Mouse (Mus musculus): ENCODE results near the gene Lypd3.

The Lypd3 gene

GRCm38 (mm10) chr7:24636264-24636663 is at the start of gene Lypd3:
Gene Lypd3 (plus strand): TSS chr7:24636550.
- DNase-seq (ENCODE audit: low read depth, low spot score) = no peak

- DNase-seq (ENCODE audit: low read depth, low spot score) = no peak
These were observed 49.5 kb upstream of the Lypd3 start for GRCm38 (mm10) chr7:24586828-24587227.

- no peak for DNase-seq (ENCODE audit: low read depth, low spot score)
These were observed 48.8 kb upstream of the Lypd3 start, which contains the start of the genes Ethe1 and Zfp575 for GRCm38 (mm10) chr7:24587330-24588105. Gene Ethe1 (plus strand): TSS chr7:24587543. Gene Zfp575 (minus strand): TSS chr7:24587641.

GRCm38 (mm10) chr7:24588336-24588735 is 48.0 kb upstream of the Lypd3 start:
- DNase-seq (ENCODE audit: low read depth, low spot score) = no peak

- no peak for DNase-seq (ENCODE audit: low read depth, low spot score)
These were observed 44.6 kb upstream of the Lypd3 start for GRCm38 (mm10) chr7:24591735-24592134.

GRCm38 (mm10) chr7:24592163-24592562 is 44.2 kb upstream of the Lypd3 start:
- no peak for DNase-seq (ENCODE audit: low read depth, low spot score)

- no peak for DNase-seq (ENCODE audit: low read depth, low spot score)
These were observed 43.6 kb upstream of the Lypd3 start for GRCm38 (mm10) chr7:24592781-24593180.

GRCm38 (mm10) chr7:24593621-24594308 is 42.6 kb upstream of the Lypd3 start:
- no peak for DNase-seq (ENCODE audit: low read depth, low spot score)

GRCm38 (mm10) chr7:24594309-24594803 is 42.0 kb upstream of the Lypd3 start:
- DNase-seq (ENCODE audit: low read depth, low spot score) = no peak

GRCm38 (mm10) chr7:24595464-24595863 is 40.9 kb upstream of the Lypd3 start:
- no peak for DNase-seq (ENCODE audit: low read depth, low spot score)

- no peak for DNase-seq (ENCODE audit: low read depth, low spot score)
These were observed 38.2 kb upstream of the Lypd3 start for GRCm38 (mm10) chr7:24598121-24598520.

GRCm38 (mm10) chr7:24599211-24600067 is 36.9 kb upstream of the Lypd3 start:
- DNase-seq (ENCODE audit: low read depth, low spot score) = no peak

GRCm38 (mm10) chr7:24600941-24601597 is 35.3 kb upstream of the Lypd3 start:
- peak; percentile 80 for DNase-seq (ENCODE audit: low read depth, low spot score)

GRCm38 (mm10) chr7:24605561-24605960 is 30.8 kb upstream of the Lypd3 start:
- no peak for DNase-seq (ENCODE audit: low read depth, low spot score)

GRCm38 (mm10) chr7:24606046-24606445 is 30.3 kb upstream of the Lypd3 start:
- DNase-seq (ENCODE audit: low read depth, low spot score) = no peak

- no peak for DNase-seq (ENCODE audit: low read depth, low spot score)
These were observed 28.3 kb upstream of the Lypd3 start for GRCm38 (mm10) chr7:24608017-24608416.

GRCm38 (mm10) chr7:24608561-24608960 is 27.8 kb upstream of the Lypd3 start:
- DNase-seq (ENCODE audit: low read depth, low spot score) = no peak

- DNase-seq (ENCODE audit: low read depth, low spot score) = no peak
These were observed 26.0 kb upstream of the Lypd3 start, which contains the start of gene Phldb3 for GRCm38 (mm10) chr7:24610144-24610878. Gene Phldb3 (plus strand): TSS chr7:24610763.

GRCm38 (mm10) chr7:24610879-24611494 is 25.4 kb upstream of the Lypd3 start:
- DNase-seq (ENCODE audit: low read depth, low spot score) = no peak

GRCm38 (mm10) chr7:24611709-24612108 is 24.6 kb upstream of the Lypd3 start:
- no peak for DNase-seq (ENCODE audit: low read depth, low spot score)
